Mouse (Mus musculus) CD8-positive naive resting alpha-beta T cell, adult 2 months (primary cell): Measurements from ENCODE around the gene Gm38392.
A peak's percentile ranks its signal among the peaks of the same experiment; 100 is the strongest.

Experiments
- DNase-seq, 2 experiments: peaks; one replicate each; pipeline ENCODE4 v3.0.0; 2022; ENCODE audit warnings: low read depth in 2 of 2, low spot score in 2 of 2

Gm38392 gene

GRCm38 (mm10) chr3:88237161-88237555 lies 49.9 kb downstream of the Gm38392 start:
- DNase-seq: no peak

- DNase-seq: no peak
Measured at GRCm38 (mm10) chr3:88235616-88236015, 51.4 kb downstream of the Gm38392 start.

GRCm38 (mm10) chr3:88235216-88235615 lies 51.8 kb downstream of the Gm38392 start:
- DNase-seq: peak in 1 of 2 experiments; percentile 28

GRCm38 (mm10) chr3:88234041-88234440 lies 53.0 kb downstream of the Gm38392 start:
- no peak for DNase-seq

- no peak for DNase-seq
Measured at GRCm38 (mm10) chr3:88232851-88233649, 54.0 kb downstream of the Gm38392 start.

- no peak for DNase-seq
Measured at GRCm38 (mm10) chr3:88232301-88232702, 54.7 kb downstream of the Gm38392 start.

- DNase-seq: no peak
Measured at GRCm38 (mm10) chr3:88231061-88231641, 55.9 kb downstream of the Gm38392 start.

- no peak for DNase-seq
Measured at GRCm38 (mm10) chr3:88230262-88231047, 56.6 kb downstream of the Gm38392 start.

- no peak for DNase-seq
Measured at GRCm38 (mm10) chr3:88229526-88229925, 57.5 kb downstream of the Gm38392 start.

GRCm38 (mm10) chr3:88228906-88229305 lies 58.1 kb downstream of the Gm38392 start:
- DNase-seq: no peak

GRCm38 (mm10) chr3:88227976-88228375 lies 59.0 kb downstream of the Gm38392 start:
- DNase-seq: no peak

GRCm38 (mm10) chr3:88227260-88227659 lies 59.8 kb downstream of the Gm38392 start:
- no peak for DNase-seq

GRCm38 (mm10) chr3:88226101-88226845 lies 60.7 kb downstream of the Gm38392 start:
- no peak for DNase-seq

GRCm38 (mm10) chr3:88224929-88225328 lies 62.1 kb downstream of the Gm38392 start:
- no peak for DNase-seq

GRCm38 (mm10) chr3:88222446-88222845 lies 64.6 kb downstream of the Gm38392 start:
- DNase-seq: no peak

GRCm38 (mm10) chr3:88221519-88222390 lies 65.3 kb downstream of the Gm38392 start:
- no peak for DNase-seq

- DNase-seq: no peak
Measured at GRCm38 (mm10) chr3:88220842-88221241, 66.2 kb downstream of the Gm38392 start.

GRCm38 (mm10) chr3:88219940-88220339 lies 67.1 kb downstream of the Gm38392 start:
- DNase-seq: no peak

- DNase-seq: no peak
Measured at GRCm38 (mm10) chr3:88217679-88218078, 69.3 kb downstream of the Gm38392 start.
